Mouse (Mus musculus): ENCODE results near the gene Olfr525. TPM values are rescaled to one million over a fixed set of nuclear protein-coding genes. Genes with fewer than 3 reads are reported as not detected.

Gene Olfr525
- polyA plus RNA-seq, 1 experiment, result not detected

GRCm38 (mm10) chr7:140374300-140374699, 53.6 kb downstream of the Olfr525 start:
- Histone ChIP-seq H3K4me1 (ENCODE audit: control insufficient read depth, insufficient read depth, low read length) (no peaks in the 10 kb centered on the region), H3K27ac (ENCODE audit: insufficient read depth, low read depth, low read length) (no peak overlapping the region), H3K4me3 (ENCODE audit: insufficient read depth, low read depth, low read length) (no peak overlapping the region)
- TF ChIP-seq CTCF (IDR thresholded peaks at IDR 0.05; ENCODE audit: insufficient read depth, low read depth, low read length), result no peak
- TF ChIP-seq POLR2A (IDR thresholded peaks at IDR 0.05; ENCODE audit: insufficient read depth, low read depth, low read length), result no peak
- 82% methylated on average over 4 of the region's 4 CpGs for WGBS

GRCm38 (mm10) chr7:140376231-140376630, 55.6 kb downstream of the Olfr525 start, which contains the start of gene Olfr530:
Olfr530 (minus strand) TSS chr7:140376331.
- WGBS, result 48% methylated on average over 1 of the region's 1 CpGs
- H3K4me1 ChIP-seq (ENCODE audit: control insufficient read depth, insufficient read depth, low read length), result no peaks in the 10 kb centered on the region
- TF ChIP-seq POLR2A (IDR thresholded peaks at IDR 0.05; ENCODE audit: insufficient read depth, low read depth, low read length), result no peak
- no peak for TF ChIP-seq CTCF (IDR thresholded peaks at IDR 0.05; ENCODE audit: insufficient read depth, low read depth, low read length)
- no peak within 1 kb of the TSS for H3K27ac ChIP-seq (ENCODE audit: insufficient read depth, low read depth, low read length)
- no peak within 1 kb of the TSS for H3K4me3 ChIP-seq (ENCODE audit: insufficient read depth, low read depth, low read length)

- 99% methylated on average over 2 of the region's 2 CpGs for WGBS
- Histone ChIP-seq H3K4me3 (ENCODE audit: insufficient read depth, low read depth, low read length) (no peak overlapping the region), H3K27ac (ENCODE audit: insufficient read depth, low read depth, low read length) (no peak overlapping the region), H3K4me1 (ENCODE audit: control insufficient read depth, insufficient read depth, low read length) (no peaks in the 10 kb centered on the region)
- TF ChIP-seq POLR2A (IDR thresholded peaks at IDR 0.05; ENCODE audit: insufficient read depth, low read depth, low read length) (no peak), CTCF (IDR thresholded peaks at IDR 0.05; ENCODE audit: insufficient read depth, low read depth, low read length) (no peak)
These were observed 56.3 kb downstream of the Olfr525 start for GRCm38 (mm10) chr7:140376911-140377310.

Other genes with a start within 250 kb of the Olfr525 start
- not detected in 2 replicates for gene Caly, start 238.3 kb upstream of the Olfr525 start, polyA plus RNA-seq (2012; ENCODE audit: insufficient read depth, insufficient read length, low replicate concordance, missing spikeins)
- gene Prap1, start 227.5 kb upstream of the Olfr525 start, polyA plus RNA-seq (2012; ENCODE audit: insufficient read depth, insufficient read length, low replicate concordance, missing spikeins), result not detected in 2 replicates
- not detected in 2 replicates for gene Fuom, start 218.4 kb upstream of the Olfr525 start, polyA plus RNA-seq (2012; ENCODE audit: insufficient read depth, insufficient read length, low replicate concordance, missing spikeins)
- gene Paox, start 205.1 kb upstream of the Olfr525 start, polyA plus RNA-seq (2012; ENCODE audit: insufficient read depth, insufficient read length, low replicate concordance, missing spikeins), result not detected in 2 replicates
- gene Echs1, start 204.4 kb upstream of the Olfr525 start, polyA plus RNA-seq (2012; ENCODE audit: insufficient read depth, insufficient read length, low replicate concordance, missing spikeins), result not detected in 2 replicates
- gene Mtg1, start 183.3 kb upstream of the Olfr525 start, polyA plus RNA-seq (2012; ENCODE audit: insufficient read depth, insufficient read length, low replicate concordance, missing spikeins), result not detected in 2 replicates
- gene Sprn, start 166.0 kb upstream of the Olfr525 start, polyA plus RNA-seq (2012; ENCODE audit: insufficient read depth, insufficient read length, low replicate concordance, missing spikeins), result not detected in 2 replicates
- not detected in 2 replicates for gene Olfr522, start 156.1 kb upstream of the Olfr525 start, polyA plus RNA-seq (2012; ENCODE audit: insufficient read depth, insufficient read length, low replicate concordance, missing spikeins)
- gene Olfr523, start 147.6 kb upstream of the Olfr525 start, polyA plus RNA-seq (2012; ENCODE audit: insufficient read depth, insufficient read length, low replicate concordance, missing spikeins), result not detected in 2 replicates
- gene Olfr524, start 114.9 kb upstream of the Olfr525 start, polyA plus RNA-seq (2012; ENCODE audit: insufficient read depth, insufficient read length, low replicate concordance, missing spikeins), result not detected in 2 replicates
- gene Cd163l1, start 102.6 kb upstream of the Olfr525 start, polyA plus RNA-seq (2012; ENCODE audit: insufficient read depth, insufficient read length, low replicate concordance, missing spikeins), result not detected in 2 replicates
- not detected in 2 replicates for gene 5830411N06Rik, start 73.6 kb upstream of the Olfr525 start, polyA plus RNA-seq (2012; ENCODE audit: insufficient read depth, insufficient read length, low replicate concordance, missing spikeins)
- not detected in 2 replicates for gene Olfr527, start 13.2 kb downstream of the Olfr525 start, polyA plus RNA-seq (2012; ENCODE audit: insufficient read depth, insufficient read length, low replicate concordance, missing spikeins)
- gene Olfr60, start 40.8 kb downstream of the Olfr525 start, polyA plus RNA-seq (2012; ENCODE audit: insufficient read depth, insufficient read length, low replicate concordance, missing spikeins), result not detected in 2 replicates
- not detected in 2 replicates for gene Olfr530, start 55.5 kb downstream of the Olfr525 start, polyA plus RNA-seq (2012; ENCODE audit: insufficient read depth, insufficient read length, low replicate concordance, missing spikeins)
- not detected in 2 replicates for gene Olfr531, start 82.1 kb downstream of the Olfr525 start, polyA plus RNA-seq (2012; ENCODE audit: insufficient read depth, insufficient read length, low replicate concordance, missing spikeins)
- gene Olfr532, start 100.8 kb downstream of the Olfr525 start, polyA plus RNA-seq (2012; ENCODE audit: insufficient read depth, insufficient read length, low replicate concordance, missing spikeins), result not detected in 2 replicates
- gene Olfr533, start 142.5 kb downstream of the Olfr525 start, polyA plus RNA-seq (2012; ENCODE audit: insufficient read depth, insufficient read length, low replicate concordance, missing spikeins), result not detected in 2 replicates
- not detected in 2 replicates for gene Olfr535, start 163.4 kb downstream of the Olfr525 start, polyA plus RNA-seq (2012; ENCODE audit: insufficient read depth, insufficient read length, low replicate concordance, missing spikeins)
- gene Olfr536, start 186.5 kb downstream of the Olfr525 start, polyA plus RNA-seq (2012; ENCODE audit: insufficient read depth, insufficient read length, low replicate concordance, missing spikeins), result not detected in 2 replicates
- gene Olfr538, start 247.0 kb downstream of the Olfr525 start, polyA plus RNA-seq (2012; ENCODE audit: insufficient read depth, insufficient read length, low replicate concordance, missing spikeins), result not detected in 2 replicates